Mouse (Mus musculus): ENCODE results near the gene Clybl.

DNA sequence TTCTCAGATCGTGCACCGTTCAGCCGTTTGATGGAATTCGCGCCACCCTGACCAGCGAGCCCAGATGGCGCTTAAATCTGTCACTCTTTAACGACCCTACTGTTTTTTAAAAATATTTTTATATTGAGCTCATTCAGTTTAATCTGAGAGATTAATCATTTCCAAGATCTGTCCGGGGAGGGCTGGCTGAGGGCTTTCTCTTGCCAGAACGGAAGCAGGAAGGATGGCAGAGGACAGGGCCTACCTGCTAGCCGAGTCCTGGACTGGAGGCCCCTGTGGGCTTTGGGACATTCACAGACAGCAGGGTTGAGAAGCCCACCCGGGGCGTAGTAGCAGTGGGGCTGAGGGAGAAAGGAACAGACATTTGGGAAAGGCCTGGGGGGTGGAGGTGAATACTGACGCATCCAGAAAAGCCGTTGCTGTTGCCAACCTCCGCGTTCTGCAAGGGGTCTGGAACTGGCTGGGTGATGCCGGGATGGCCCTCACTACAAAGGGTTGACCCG, 51.8 kb downstream of the Clybl start:
- TF ChIP-seq CTCF (IDR thresholded peaks at IDR 0.05; ENCODE audit: low read depth) (no peak), EP300 (optimal IDR thresholded peaks at IDR 0.05) (no peak)

All from stomach, postnatal 0 days (tissue).